Mouse (Mus musculus) kidney, adult 2 months (tissue): Measurements from ENCODE around the gene Rnf38. TPM values are rescaled to one million over a fixed set of nuclear protein-coding genes. Genes with fewer than 3 reads are reported as not detected.
A peak's percentile ranks its signal among the peaks of the same experiment; 100 is the strongest.

Experiments
- DNase-seq: peaks from one replicate; pipeline ENCODE4 v3.0.0; 2021
- H3K27ac ChIP-seq: fragments of 200-500 bp; 2 replicates; pipeline ENCODE4 v1.5.1; 2012; ENCODE audit warnings: low read depth, low read length, control low read depth, inconsistent platforms; ENCODE audit not compliant: insufficient read depth
- H3K27me3 ChIP-seq: fragments of 200-500 bp; replicated peaks from 2 replicates; pipeline ENCODE4 v1.6.1; 2012; ENCODE audit warnings: mild to moderate bottlenecking, moderate library complexity, low read length, inconsistent platforms; ENCODE audit not compliant: control insufficient read depth, insufficient read depth
- H3K36me3 ChIP-seq: fragments of 200-500 bp; 2 replicates; pipeline ENCODE4 v1.6.1; 2012; ENCODE audit warnings: mild to moderate bottlenecking, moderate library complexity, low read length, inconsistent platforms; ENCODE audit not compliant: control insufficient read depth, insufficient read depth
- H3K4me1 ChIP-seq: fragments of 200-500 bp; 2 replicates; pipeline ENCODE4 v1.6.1; 2011; ENCODE audit warnings: low read length; ENCODE audit not compliant: control insufficient read depth, insufficient read depth
- H3K4me3 ChIP-seq: fragments of 200-500 bp; 2 replicates; pipeline ENCODE4 v1.5.1; 2011; ENCODE audit warnings: mild to moderate bottlenecking, low read depth, low read length, control low read depth; ENCODE audit not compliant: insufficient read depth
- CTCF ChIP-seq: fragments of 200-500 bp; conservative IDR thresholded peaks from 2 replicates; pipeline ENCODE4 v1.5.1; 2011; ENCODE audit warnings: low read depth, mild to moderate bottlenecking, control low read depth, low read length, moderate library complexity, mixed read lengths; ENCODE audit not compliant: insufficient read depth, insufficient read length
- POLR2A ChIP-seq: fragments of 200-500 bp; IDR thresholded peaks from one replicate; pipeline ENCODE4 v1.6.1; 2011; ENCODE audit warnings: low read depth, low read length, control low read depth
- WGBS: fragments of 180-500 bp; shearing (Covaris S2); methylation state at CpG from one replicate; pipeline ENCODE4 v1.1.7; 2018; 5-methylcytosine and 5-hydroxymethylcytosine counted together
- polyA plus RNA-seq: library from polyadenylated mRNA; depleted of rRNA; stranded (reverse); fragments of >200 nt; gene quantifications from 2 replicates; pipeline ENCODE4 v1.2.3, GENCODE M21; 2012

Rnf38 gene
- polyA plus RNA-seq, 1 experiment = 69.9 TPM

- Histone ChIP-seq H3K27ac (no peak overlapping the region), H3K4me3 (no peak overlapping the region), H3K27me3 (no peaks in the 10 kb centered on the region), H3K4me1 (no peaks in the 10 kb centered on the region), H3K36me3 (no peaks in the 10 kb centered on the region)
- 0% methylated on average over 1 of the region's 1 CpGs for WGBS
- no peak for TF ChIP-seq POLR2A
- TF ChIP-seq CTCF = peak; percentile 61
- peak; percentile 78 for DNase-seq
Observed at GRCm38 (mm10) chr4:44173177-44173576, 60.4 kb downstream of the Rnf38 start.

- H3K27me3 ChIP-seq = no peaks in the 10 kb centered on the region
- H3K36me3 ChIP-seq = no peaks in the 10 kb centered on the region
- H3K27ac ChIP-seq = no peak overlapping the region
- TF ChIP-seq POLR2A (no peak), CTCF (no peak)
- 49% methylated on average over 5 of the region's 5 CpGs for WGBS
- no peak overlapping the region for H3K4me3 ChIP-seq
- DNase-seq = peak; percentile 21
- no peaks in the 10 kb centered on the region for H3K4me1 ChIP-seq
Observed at GRCm38 (mm10) chr4:44172676-44173075, 60.9 kb downstream of the Rnf38 start.

GRCm38 (mm10) chr4:44169884-44170283 is 63.7 kb downstream of the Rnf38 start:
- Histone ChIP-seq H3K36me3 (no peaks in the 10 kb centered on the region), H3K4me1 (no peaks in the 10 kb centered on the region; the same call in 1 of the 2 replicates), H3K4me3 (no peak overlapping the region), H3K27ac (no peak overlapping the region), H3K27me3 (no peaks in the 10 kb centered on the region)
- DNase-seq = no peak
- 74% methylated on average over 3 of the region's 3 CpGs for WGBS
- TF ChIP-seq CTCF (no peak), POLR2A (no peak)

- TF ChIP-seq CTCF (no peak), POLR2A (no peak)
- Histone ChIP-seq H3K27me3 (no peaks in the 10 kb centered on the region), H3K4me1 (no peaks in the 10 kb centered on the region; the same call in 1 of the 2 replicates), H3K36me3 (no peaks in the 10 kb centered on the region), H3K4me3 (no peak overlapping the region), H3K27ac (no peak overlapping the region)
- WGBS = 11% methylated on average over 7 of the region's 7 CpGs
- DNase-seq = no peak
Observed at GRCm38 (mm10) chr4:44168816-44169215, 64.8 kb downstream of the Rnf38 start.

GRCm38 (mm10) chr4:44168231-44168647 is 65.3 kb downstream of the Rnf38 start:
- H3K27me3 ChIP-seq = no peaks in the 10 kb centered on the region
- TF ChIP-seq POLR2A (peak; percentile 35), CTCF (no peak)
- peak overlapping the region; percentile 58; the same call in 1 of the 2 replicates for H3K27ac ChIP-seq
- DNase-seq = peak; percentile 98
- H3K4me1 ChIP-seq = no peaks in the 10 kb centered on the region; the same call in 1 of the 2 replicates
- H3K36me3 ChIP-seq = no peaks in the 10 kb centered on the region
- 2% methylated on average over 25 of the region's 34 CpGs for WGBS
- H3K4me3 ChIP-seq = peak overlapping the region; percentile 53

GRCm38 (mm10) chr4:44167397-44168121 is 66.0 kb downstream of the Rnf38 start:
- DNase-seq = peak; percentile 91
- Histone ChIP-seq H3K36me3 (no peaks in the 10 kb centered on the region), H3K4me3 (peak overlapping the region; percentile 62), H3K27me3 (no peaks in the 10 kb centered on the region), H3K4me1 (peaks cover 3% of the 10 kb centered on the region; the same call in 1 of the 2 replicates), H3K27ac (peak overlapping the region; percentile 61)
- TF ChIP-seq CTCF (no peak), POLR2A (no peak)
- under 1% methylated on average over 89 of the region's 95 CpGs for WGBS

GRCm38 (mm10) chr4:44166702-44167396 is 66.7 kb downstream of the Rnf38 start:
- no peak for DNase-seq

More at GRCm38 (mm10) chr4:44166702-44167396, 66.7 kb downstream of the Rnf38 start:
- Histone ChIP-seq H3K27ac (peak overlapping the region; percentile 61), H3K36me3 (no peaks in the 10 kb centered on the region), H3K4me1 (peaks cover 3% of the 10 kb centered on the region; the same call in 1 of the 2 replicates), H3K27me3 (no peaks in the 10 kb centered on the region), H3K4me3 (peak overlapping the region; percentile 62)
- 5% methylated on average over 20 of the region's 20 CpGs for WGBS
- no peak for TF ChIP-seq POLR2A
- TF ChIP-seq CTCF = no peak
